Mouse (Mus musculus) layer of hippocampus, adult 8-10 months (tissue): ENCODE results near the gene Neurod2. TPM values are rescaled to one million over a fixed set of nuclear protein-coding genes. Genes with fewer than 3 reads are reported as not detected.

Experiments
- DNase-seq, 2 experiments: peaks; one replicate each; pipeline ENCODE4 v3.0.0; 2022; ENCODE audit warnings: low spot score in 2 of 2
- total RNA-seq, 4 experiments: library from RNA; stranded (reverse); gene quantifications; 2 replicates each; pipeline ENCODE4 v1.2.4; 2022

The Neurod2 gene
- total RNA-seq, result 100 to 1,000 TPM; 124 to 133 (median 129) TPM

GRCm38 (mm10) chr11:98329081-98329959, at the start of gene Neurod2:
Gene Neurod2 (minus strand): TSS chr11:98329648.
- peak; percentile 83 to 87 for DNase-seq

DNA sequence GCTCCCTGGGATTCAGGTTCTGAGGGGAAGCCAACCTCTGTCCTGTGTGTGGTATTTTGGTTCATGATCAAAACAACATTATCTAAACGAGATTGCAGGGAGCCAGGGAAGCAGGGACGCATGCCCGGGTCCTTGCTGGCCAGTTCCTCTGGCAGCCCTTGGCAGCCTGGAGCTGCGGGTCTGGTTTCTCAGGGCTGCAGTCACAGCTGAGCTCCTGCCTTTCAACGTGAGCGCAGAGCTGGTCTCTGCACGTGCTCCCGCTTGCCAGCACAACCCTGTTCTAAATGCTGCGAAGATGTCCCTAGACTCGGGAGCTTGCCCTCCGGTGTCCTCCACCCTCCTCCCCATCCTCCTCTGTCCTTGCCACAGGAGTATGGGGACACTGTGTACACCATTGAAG, 48.3 kb upstream of the Neurod2 start:
- no peak for DNase-seq

DNA sequence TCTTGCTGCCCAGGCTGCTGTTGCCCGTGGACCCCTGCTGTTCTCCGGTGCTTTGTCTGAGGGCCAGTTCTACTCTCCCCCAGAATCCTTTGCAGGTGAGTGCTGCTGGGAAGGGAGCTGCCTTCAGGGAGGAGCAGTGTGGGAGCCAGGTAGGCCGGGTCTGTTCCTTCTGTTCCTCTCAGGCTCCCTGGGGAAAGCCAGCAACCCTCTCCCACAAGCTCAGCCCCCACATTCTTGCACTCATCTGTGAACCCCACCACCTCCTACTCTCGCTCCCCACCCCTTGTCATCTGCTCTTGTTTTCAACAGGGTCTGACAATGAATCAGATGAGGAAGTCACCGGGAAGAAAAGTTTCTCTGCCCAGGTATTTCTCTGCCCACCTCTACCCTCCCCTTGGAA, 47.3 kb upstream of the Neurod2 start:
- no peak for DNase-seq

DNA sequence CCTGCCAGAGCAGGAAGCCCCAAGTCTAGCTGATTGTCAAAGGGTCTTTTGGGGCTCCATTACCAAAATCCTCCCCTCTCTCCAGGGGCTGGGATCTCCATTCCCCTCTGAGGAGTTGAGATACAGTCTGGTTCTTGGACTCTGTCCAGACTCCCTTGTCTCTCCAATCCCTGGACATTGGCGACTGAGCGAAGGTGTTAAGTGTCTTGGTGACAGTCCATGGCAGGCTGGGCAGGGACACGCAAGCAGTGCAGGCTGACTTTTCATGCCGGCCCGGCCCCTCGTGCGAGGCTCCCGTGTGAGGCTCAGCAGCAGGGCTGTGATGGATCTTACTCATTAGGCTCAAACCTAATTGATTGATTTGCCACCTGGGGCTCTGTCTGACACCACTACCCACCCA, 44.8 kb upstream of the Neurod2 start:
- no peak for DNase-seq

- DNase-seq, result no peak
These were observed 43.8 kb upstream of the Neurod2 start for GRCm38 (mm10) chr11:98373244-98373643.

- peak in 1 of 2 experiments; percentile 61 for DNase-seq
These were observed 43.0 kb upstream of the Neurod2 start for GRCm38 (mm10) chr11:98372406-98372805.

GRCm38 (mm10) chr11:98371556-98372240, 42.2 kb upstream of the Neurod2 start:
- DNase-seq, result no peak

DNA sequence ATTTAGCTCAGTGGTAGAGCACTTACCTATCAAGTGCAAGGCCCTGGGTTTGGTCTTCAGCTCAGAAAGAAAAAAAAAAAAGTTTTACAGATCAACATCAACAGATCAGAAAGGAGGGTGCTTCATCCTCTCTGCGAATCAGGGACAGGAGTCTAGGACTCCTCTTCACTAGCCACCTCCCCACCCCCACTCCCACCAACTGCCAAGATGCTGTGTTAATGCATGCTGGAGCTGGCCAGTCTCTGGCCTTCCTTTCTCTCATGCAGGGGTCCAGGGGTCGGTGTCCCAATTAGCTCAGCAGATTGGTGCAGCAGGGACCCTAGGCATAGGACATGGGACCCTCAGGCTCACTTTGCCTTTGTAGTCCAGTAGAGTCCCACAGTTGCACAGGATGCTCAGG, 41.1 kb upstream of the Neurod2 start:
- DNase-seq, result no peak

DNA sequence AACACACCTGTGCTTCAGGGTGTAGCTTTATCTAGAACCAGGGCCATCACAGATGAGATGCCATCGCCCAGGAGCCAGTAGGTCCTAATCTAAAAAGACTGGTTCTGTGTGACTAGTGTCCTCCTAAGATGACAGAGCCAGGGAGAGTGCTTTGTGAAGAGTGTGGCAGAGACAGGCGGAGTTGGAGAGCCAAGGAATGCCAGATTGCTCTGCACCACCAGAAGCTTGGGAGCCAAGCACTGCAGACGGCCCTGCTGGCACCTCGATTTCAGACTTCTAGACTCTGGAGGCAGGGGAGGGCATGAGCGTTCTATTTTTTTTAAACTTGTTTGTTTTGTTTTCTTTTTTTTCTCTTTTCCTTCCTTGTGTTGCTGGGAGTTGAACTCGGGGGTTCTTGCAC, 39.9 kb upstream of the Neurod2 start:
- DNase-seq, result no peak

GRCm38 (mm10) chr11:98367863-98368186, 38.4 kb upstream of the Neurod2 start:
- DNase-seq, result no peak

- no peak for DNase-seq
These were observed 37.9 kb upstream of the Neurod2 start for GRCm38 (mm10) chr11:98367171-98367862.

DNA sequence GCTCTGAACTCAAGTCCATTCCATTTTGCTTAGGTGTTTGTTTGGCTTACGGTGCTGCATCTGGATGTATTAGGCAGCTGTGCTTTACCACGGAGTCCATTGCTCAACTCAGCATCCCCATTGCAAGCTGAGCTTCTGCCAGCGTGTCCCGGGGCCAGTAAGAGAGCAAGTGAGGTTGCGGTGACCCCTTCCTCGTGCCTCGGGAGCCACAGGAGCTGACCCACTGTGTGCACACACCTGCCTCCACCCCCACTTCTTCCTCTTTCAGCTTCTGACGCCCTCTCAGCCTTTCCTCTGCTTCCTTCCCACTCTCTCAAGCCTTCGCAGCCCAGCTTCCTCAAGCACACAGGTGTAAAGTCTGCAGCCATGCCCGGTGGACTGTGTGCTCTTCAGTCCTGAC, 36.8 kb upstream of the Neurod2 start:
- no peak for DNase-seq

DNA sequence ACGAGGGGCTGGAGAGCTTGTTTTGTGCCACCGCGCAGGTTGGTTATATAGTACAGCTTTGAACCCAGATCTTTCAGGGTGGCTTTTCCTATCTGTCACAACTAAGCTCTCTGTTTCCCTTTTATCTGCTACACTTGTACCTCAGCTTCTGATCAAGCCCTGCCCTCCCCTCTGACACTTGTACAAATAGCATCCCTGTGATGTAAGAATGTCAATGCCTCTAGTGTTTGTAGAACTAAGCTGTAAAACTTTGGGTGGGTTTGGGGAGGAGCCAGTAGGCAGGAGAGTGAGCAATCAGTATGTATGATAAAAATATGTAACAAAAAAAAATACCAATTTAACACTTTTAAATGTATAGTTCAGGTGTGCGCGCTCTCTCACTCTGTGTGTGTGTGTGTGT, 35.0 kb upstream of the Neurod2 start:
- no peak for DNase-seq

- DNase-seq, result no peak
These were observed 34.4 kb upstream of the Neurod2 start for GRCm38 (mm10) chr11:98363817-98364216.

DNA sequence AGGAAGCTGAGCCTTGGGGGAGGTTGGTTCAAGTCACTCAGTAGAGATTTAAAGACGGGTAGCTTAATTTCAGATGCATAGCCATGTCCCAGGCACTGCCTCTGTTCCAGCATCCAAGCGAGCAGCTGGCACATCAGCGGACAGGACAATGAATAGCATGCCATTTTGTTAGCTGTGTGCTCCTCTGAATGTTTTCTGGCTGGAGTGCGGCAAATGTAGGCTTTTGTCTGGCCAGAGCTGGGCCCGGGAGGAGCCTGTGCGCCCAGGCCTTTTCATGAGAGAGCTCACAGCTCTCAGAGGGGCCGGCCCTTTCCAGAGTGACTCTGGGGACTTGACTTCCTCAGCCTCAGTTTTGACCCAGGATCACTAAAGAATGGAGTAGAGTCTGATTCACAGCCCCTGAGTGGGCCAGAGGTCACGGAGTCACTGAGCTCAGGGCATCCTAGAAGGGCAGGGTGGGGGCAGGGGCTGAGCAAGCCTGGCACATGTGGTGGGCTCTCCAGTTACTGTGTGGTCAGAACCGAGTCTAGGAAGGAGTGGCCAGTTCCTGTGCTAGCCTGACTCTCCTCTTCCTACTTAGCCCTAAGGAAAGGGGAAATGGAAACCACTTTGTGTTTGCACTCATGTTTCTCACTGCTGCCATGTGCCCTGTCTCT, 31.5 kb upstream of the Neurod2 start:
- no peak for DNase-seq

DNA sequence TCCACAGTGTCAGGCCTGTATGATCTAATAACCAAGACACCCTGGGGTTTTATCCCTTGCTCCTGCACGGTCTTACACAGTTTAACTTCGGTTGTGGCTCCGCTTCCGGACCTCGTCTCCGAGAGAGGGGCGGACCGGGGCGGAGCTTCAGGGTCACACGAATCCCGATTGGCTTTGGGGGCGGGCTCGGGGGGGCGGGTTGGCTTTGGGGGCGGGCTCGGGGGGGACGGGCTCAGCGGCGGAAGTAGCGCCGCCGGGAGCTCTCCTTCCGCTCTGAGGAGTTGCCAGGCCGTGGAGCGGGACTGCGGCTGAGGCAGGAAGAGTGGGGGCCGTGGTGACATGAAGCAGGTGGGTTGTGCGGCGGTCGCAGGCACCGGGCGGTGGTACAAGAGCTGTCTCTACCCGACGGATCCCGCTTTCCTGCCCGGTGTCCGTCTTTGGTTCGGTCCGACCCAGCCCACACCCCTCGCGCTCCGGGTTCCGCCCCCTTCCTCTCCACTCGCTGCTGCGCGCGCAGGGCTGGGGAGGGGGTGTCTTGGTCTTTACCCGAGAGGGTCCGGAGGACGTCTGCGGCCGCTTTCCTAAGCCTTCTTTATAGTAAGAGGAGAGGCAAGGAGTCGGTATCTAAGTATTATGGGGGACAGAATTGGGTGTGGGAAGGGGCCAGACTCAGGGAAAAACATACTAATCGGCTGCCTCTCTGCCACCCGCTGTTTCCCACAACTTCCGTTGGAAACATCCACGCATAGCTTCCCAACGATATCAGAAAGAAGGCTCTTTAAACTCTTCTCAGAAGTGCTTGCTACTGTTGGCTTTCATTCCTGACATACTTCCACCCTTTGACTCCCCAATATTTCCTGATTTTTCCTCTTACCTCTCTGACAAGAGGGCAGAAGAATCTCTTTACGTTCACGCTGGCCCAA, 29.0 kb upstream of the Neurod2 start, which contains the start of gene Stard3:
Stard3 (plus strand) TSS at position 208 of the 923 bp plus-strand sequence.
- peak; percentile 69 to 80 for DNase-seq

- DNase-seq, result no peak
These were observed 28.1 kb upstream of the Neurod2 start for GRCm38 (mm10) chr11:98357396-98358160.

- no peak for DNase-seq
These were observed 27.4 kb upstream of the Neurod2 start for GRCm38 (mm10) chr11:98356625-98357394.

- DNase-seq, result peak in 1 of 2 experiments; percentile 59
These were observed 26.4 kb upstream of the Neurod2 start for GRCm38 (mm10) chr11:98355732-98356299.
